Mouse (Mus musculus): ENCODE measurements at regions not wholly inside any gene's neighbourhood (a gene's known extent, or its start where the extent isn't known, plus 50 kb on each side); places are given as distances from the start of the nearest gene placed in this dataset.

- Histone ChIP-seq H3K4me2 (peak overlapping the region; percentile 40; the same call in 1 of the 2 replicates), H3K27me3 (0 out of 2 replicates have a peak, but pooled peaks cover 10% of the 10 kb centered on the region), H3K36me3 (no peaks in the 10 kb centered on the region), H3K4me1 (replicated peaks) (no peaks in the 10 kb centered on the region), H3K27ac (no peak overlapping the region), H3K9me3 (replicated peaks) (no peaks in the 10 kb centered on the region), H3K4me3 (no peak overlapping the region), H3K9ac (no peak overlapping the region)
- no peak for ATAC-seq (replicated peaks; ENCODE audit: insufficient number of reproducible peaks, insufficient read depth, low FRiP score, low read depth)
- WGBS = 38% methylated on average over 10 of the region's 10 CpGs
Measured at GRCm38 (mm10) chr4:131100093-131100795, 156.1 kb downstream of the Matn1 start.

DNA sequence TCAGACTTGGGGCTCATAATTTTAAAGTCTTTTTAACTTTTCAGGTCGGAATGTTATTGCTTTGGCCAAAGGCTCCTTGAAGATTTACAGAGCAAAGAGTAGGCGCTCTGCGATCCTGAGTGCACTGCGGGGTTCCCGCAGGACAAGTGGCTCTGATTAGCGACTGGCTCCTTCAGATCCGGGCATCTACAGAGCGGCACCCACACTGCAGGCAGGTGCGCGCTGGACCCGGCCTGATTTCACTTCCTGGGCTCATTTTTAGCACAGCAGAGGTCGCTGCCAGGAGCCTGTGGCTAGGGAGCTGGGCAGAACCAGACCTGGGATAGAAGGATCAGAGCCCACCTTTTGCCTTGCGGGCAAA, 156.6 kb downstream of the Matn1 start:
- Histone ChIP-seq H3K9ac (no peak overlapping the region), H3K4me2 (peak overlapping the region; percentile 40; the same call in 1 of the 2 replicates), H3K27me3 (0 out of 2 replicates have a peak, but pooled peaks cover 10% of the 10 kb centered on the region), H3K36me3 (no peaks in the 10 kb centered on the region), H3K27ac (no peak overlapping the region), H3K4me1 (replicated peaks) (no peaks in the 10 kb centered on the region), H3K9me3 (replicated peaks) (no peaks in the 10 kb centered on the region), H3K4me3 (no peak overlapping the region)
- WGBS = 17% methylated on average over 13 of the region's 13 CpGs
- ATAC-seq (replicated peaks; ENCODE audit: insufficient number of reproducible peaks, insufficient read depth, low FRiP score, low read depth) = no peak

DNA sequence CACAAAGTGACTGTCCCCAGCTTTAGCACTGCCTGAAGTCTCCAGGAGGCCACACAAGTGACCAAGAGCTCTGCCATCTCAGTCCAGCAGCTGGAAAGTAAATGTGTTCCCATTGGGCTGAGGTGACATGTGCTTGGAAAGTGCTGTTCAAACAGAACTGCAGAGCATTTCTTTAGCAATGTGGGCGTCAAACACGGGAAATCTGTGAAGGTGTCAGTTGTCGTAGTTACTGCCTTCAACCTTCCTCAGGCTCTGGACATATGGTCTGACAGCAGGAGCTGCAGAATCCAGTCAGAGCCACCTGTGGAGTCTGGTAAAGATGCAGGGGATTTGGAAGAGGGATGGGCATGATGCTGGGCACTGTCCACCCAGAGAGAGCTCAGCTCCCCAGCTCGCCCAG, 158.0 kb downstream of the Matn1 start:
- Histone ChIP-seq H3K4me3 (no peak overlapping the region), H3K4me1 (replicated peaks) (no peaks in the 10 kb centered on the region), H3K9me3 (replicated peaks) (no peaks in the 10 kb centered on the region), H3K36me3 (no peaks in the 10 kb centered on the region), H3K27me3 (0 out of 2 replicates have a peak, but pooled peaks cover 14% of the 10 kb centered on the region), H3K27ac (no peak overlapping the region), H3K9ac (no peak overlapping the region), H3K4me2 (no peak overlapping the region)
- ATAC-seq (replicated peaks; ENCODE audit: insufficient number of reproducible peaks, insufficient read depth, low FRiP score, low read depth) = no peak
- 69% methylated on average over 4 of the region's 4 CpGs for WGBS

DNA sequence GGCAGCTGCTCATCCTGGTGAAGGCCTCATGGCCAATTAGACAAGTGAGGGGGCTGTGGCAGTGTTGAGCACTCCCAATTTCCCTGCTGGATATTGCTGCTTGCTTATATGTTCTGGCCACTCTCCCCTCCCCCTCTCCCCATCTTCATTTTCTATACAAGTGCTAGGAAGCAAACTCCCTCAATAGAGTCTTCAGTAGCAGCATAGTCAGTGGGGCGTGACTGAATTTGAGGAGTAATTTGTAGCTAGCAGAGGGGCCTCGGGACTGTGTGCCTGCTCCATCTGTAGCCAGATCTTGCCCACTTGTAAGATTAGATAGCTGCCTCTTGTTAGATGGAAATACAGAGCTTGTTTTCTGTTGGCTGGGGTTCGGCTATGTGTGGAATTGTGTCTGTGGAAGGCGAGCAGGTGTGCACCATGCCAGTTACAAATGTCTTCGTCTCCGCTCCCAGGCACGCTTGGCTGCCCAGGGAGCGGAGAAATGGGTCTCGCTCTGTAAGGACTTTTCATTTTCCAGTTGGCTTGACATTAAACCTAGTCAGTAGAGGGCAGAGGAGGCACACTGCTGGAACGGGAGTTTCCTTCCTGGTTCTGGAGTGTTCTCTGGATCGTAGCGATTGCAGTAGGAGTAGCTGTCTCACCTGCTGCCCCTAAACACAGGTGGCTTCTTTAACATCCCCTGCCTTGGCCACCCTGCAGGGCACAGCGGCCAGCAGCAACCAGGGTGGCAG, 163.1 kb downstream of the Matn1 start:
- H3K27me3 ChIP-seq = peaks cover 18% of the 10 kb centered on the region; the same call in 1 of the 2 replicates
- no peak for ATAC-seq (replicated peaks; ENCODE audit: insufficient number of reproducible peaks, insufficient read depth, low FRiP score, low read depth)
- 64% methylated on average over 13 of the region's 13 CpGs for WGBS
- no peak overlapping the region for H3K9ac ChIP-seq
- H3K27ac ChIP-seq = no peak overlapping the region
- H3K4me1 ChIP-seq (replicated peaks) = no peaks in the 10 kb centered on the region
- H3K9me3 ChIP-seq (replicated peaks) = no peaks in the 10 kb centered on the region
- H3K4me3 ChIP-seq = no peak overlapping the region
- no peak overlapping the region for H3K4me2 ChIP-seq
- no peaks in the 10 kb centered on the region for H3K36me3 ChIP-seq

DNA sequence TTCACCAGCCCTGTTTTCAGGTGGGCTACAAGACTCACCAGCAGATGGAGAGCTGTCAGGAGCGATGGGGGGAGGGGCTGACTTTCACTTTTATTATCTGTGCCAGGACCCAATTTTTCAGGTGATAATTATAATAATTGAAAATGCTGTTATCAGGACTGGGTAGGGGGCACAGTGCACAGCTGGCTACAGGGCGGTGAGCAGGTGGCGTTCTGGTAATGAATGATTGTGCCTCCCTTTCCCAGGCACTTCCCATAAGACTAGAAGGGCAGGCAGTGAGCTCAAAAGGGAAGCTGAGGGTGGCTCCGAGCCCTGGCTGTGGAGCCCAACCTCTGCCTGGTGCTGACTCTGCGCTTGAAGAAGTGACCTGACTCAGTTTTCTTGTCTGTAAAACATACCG, 168.4 kb downstream of the Matn1 start:
- Histone ChIP-seq H3K4me2 (no peak overlapping the region), H3K27me3 (peaks cover 11% of the 10 kb centered on the region; the same call in 1 of the 2 replicates), H3K4me1 (replicated peaks) (no peaks in the 10 kb centered on the region), H3K27ac (no peak overlapping the region), H3K36me3 (no peaks in the 10 kb centered on the region), H3K9me3 (replicated peaks) (no peaks in the 10 kb centered on the region), H3K9ac (no peak overlapping the region), H3K4me3 (no peak overlapping the region)
- whole genome bisulfite sequencing = 67% methylated on average over 6 of the region's 6 CpGs
- ATAC-seq (replicated peaks; ENCODE audit: insufficient number of reproducible peaks, insufficient read depth, low FRiP score, low read depth) = no peak

GRCm38 (mm10) chr4:131113727-131114303, 169.6 kb downstream of the Matn1 start:
- no peaks in the 10 kb centered on the region for H3K9me3 ChIP-seq (replicated peaks)
- peaks cover 5% of the 10 kb centered on the region; the same call in 1 of the 2 replicates for H3K27me3 ChIP-seq
- no peak overlapping the region for H3K4me2 ChIP-seq
- no peak overlapping the region for H3K9ac ChIP-seq
- H3K36me3 ChIP-seq = no peaks in the 10 kb centered on the region
- no peak for ATAC-seq (replicated peaks; ENCODE audit: insufficient number of reproducible peaks, insufficient read depth, low FRiP score, low read depth)
- 51% methylated on average over 10 of the region's 10 CpGs for WGBS
- H3K4me1 ChIP-seq (replicated peaks) = no peaks in the 10 kb centered on the region
- H3K27ac ChIP-seq = no peak overlapping the region
- H3K4me3 ChIP-seq = no peak overlapping the region

DNA sequence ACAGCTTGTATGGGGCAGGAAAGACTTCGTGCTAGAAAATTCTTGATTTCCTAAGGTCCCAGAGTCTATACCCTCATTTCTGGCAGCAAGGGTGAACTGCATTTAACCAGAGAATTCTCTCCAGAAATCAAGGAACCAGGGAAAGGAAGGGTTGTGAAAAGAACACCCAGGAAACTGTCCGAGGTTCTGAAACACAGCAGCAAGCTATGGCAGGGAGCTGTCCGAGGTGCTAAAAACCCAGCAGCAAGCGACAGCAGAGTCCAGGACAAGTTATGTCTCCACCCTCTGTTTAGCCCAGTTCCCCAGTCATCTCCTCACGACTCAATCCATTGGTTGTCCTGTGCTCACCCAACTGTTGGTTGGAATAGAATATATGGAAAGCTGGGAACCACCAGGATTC, 171.1 kb downstream of the Matn1 start:
- no peaks in the 10 kb centered on the region for H3K9me3 ChIP-seq (replicated peaks)
- H3K4me2 ChIP-seq = no peak overlapping the region
- 8% methylated on average over 5 of the region's 5 CpGs for WGBS
- peaks cover 5% of the 10 kb centered on the region; the same call in 1 of the 2 replicates for H3K27me3 ChIP-seq
- no peak overlapping the region for H3K9ac ChIP-seq
- H3K27ac ChIP-seq = no peak overlapping the region
- H3K4me1 ChIP-seq (replicated peaks) = no peaks in the 10 kb centered on the region
- no peak overlapping the region for H3K4me3 ChIP-seq
- no peaks in the 10 kb centered on the region for H3K36me3 ChIP-seq
- ATAC-seq (replicated peaks; ENCODE audit: insufficient number of reproducible peaks, insufficient read depth, low FRiP score, low read depth) = no peak

DNA sequence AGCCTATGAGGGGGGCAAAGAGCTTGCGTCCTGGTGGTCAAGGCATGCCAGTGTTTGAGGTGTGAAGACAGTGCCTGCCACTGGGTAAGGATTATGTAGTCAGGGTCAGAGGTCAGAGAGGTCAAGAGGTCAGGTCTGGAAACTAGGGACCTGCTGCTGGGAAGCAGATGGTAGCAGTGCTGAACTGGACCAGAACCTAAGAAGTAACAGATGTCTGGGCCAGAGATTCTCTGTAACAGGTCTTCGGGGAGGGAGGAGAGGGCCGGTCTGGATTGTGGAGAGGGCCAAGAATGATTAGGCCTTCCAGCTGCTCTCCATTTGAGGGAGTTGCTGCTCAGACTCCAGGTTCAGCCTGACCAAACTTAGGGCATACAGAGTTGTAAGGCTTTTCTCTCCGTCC, 174.4 kb downstream of the Matn1 start:
- H3K4me3 ChIP-seq = no peak overlapping the region
- no peak overlapping the region for H3K4me2 ChIP-seq
- no peaks in the 10 kb centered on the region for H3K9me3 ChIP-seq (replicated peaks)
- H3K36me3 ChIP-seq = no peaks in the 10 kb centered on the region
- 72% methylated on average over 4 of the region's 4 CpGs for WGBS
- no peak overlapping the region for H3K27ac ChIP-seq
- no peak for ATAC-seq (replicated peaks; ENCODE audit: insufficient number of reproducible peaks, insufficient read depth, low FRiP score, low read depth)
- no peaks in the 10 kb centered on the region for H3K4me1 ChIP-seq (replicated peaks)
- H3K9ac ChIP-seq = no peak overlapping the region
- H3K27me3 ChIP-seq = no peaks in the 10 kb centered on the region

DNA sequence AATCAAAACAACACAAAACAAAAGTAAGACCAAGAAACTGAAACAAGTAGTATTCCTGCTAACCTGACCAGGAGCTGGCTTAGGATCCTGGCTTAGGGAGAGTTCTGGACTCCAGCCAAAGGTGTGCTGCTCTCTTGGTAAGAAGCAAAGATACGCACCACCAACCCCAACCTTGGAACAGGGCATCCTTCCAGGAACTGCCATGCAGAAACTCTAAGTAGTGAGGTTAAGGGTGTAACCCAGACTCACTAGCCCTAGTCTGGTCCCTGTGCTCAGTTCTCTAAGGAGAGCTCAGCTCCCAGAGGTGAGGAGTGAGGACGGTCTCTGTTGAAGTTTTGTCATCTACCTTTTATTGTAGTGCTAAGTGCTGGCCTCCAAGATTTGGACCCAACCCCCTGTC, 175.4 kb downstream of the Matn1 start:
- ATAC-seq (replicated peaks; ENCODE audit: insufficient number of reproducible peaks, insufficient read depth, low FRiP score, low read depth) = no peak
- 80% methylated on average over 2 of the region's 2 CpGs for WGBS

DNA sequence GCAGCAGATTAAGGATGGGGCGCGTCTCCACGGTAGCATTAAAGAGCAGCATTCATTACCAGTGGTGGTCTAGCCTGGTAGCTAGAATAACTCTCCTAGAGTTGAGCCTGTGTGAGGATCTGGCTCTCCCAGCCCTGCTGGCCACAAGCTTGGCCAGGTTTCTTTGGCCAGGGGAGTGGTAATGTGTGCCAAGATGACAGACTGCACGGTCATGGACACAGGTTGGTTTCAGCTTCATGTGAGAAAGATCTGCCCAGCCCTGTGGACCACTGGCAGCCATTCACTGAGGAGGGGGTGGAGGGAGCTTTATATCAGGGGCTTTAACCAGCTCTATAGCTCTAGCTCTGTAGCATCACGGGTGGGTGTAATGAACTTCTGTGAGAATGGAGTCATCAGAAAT, 176.5 kb downstream of the Matn1 start:
- H3K4me3 ChIP-seq = no peak overlapping the region
- no peak overlapping the region for H3K27ac ChIP-seq
- no peaks in the 10 kb centered on the region for H3K36me3 ChIP-seq
- H3K9ac ChIP-seq = no peak overlapping the region
- H3K27me3 ChIP-seq = 0 out of 2 replicates have a peak, but pooled peaks cover 3% of the 10 kb centered on the region
- no peak for ATAC-seq (replicated peaks; ENCODE audit: insufficient number of reproducible peaks, insufficient read depth, low FRiP score, low read depth)
- H3K4me2 ChIP-seq = no peak overlapping the region
- no peaks in the 10 kb centered on the region for H3K4me1 ChIP-seq (replicated peaks)
- WGBS = 84% methylated on average over 5 of the region's 5 CpGs
- no peaks in the 10 kb centered on the region for H3K9me3 ChIP-seq (replicated peaks)

More for the DNA sequence above, 175.4 kb downstream of the Matn1 start:
- Histone ChIP-seq H3K27me3 (0 out of 2 replicates have a peak, but pooled peaks cover 3% of the 10 kb centered on the region), H3K4me2 (no peak overlapping the region), H3K36me3 (no peaks in the 10 kb centered on the region), H3K9me3 (replicated peaks) (no peaks in the 10 kb centered on the region), H3K27ac (no peak overlapping the region), H3K4me1 (replicated peaks) (no peaks in the 10 kb centered on the region), H3K4me3 (no peak overlapping the region), H3K9ac (no peak overlapping the region)

DNA sequence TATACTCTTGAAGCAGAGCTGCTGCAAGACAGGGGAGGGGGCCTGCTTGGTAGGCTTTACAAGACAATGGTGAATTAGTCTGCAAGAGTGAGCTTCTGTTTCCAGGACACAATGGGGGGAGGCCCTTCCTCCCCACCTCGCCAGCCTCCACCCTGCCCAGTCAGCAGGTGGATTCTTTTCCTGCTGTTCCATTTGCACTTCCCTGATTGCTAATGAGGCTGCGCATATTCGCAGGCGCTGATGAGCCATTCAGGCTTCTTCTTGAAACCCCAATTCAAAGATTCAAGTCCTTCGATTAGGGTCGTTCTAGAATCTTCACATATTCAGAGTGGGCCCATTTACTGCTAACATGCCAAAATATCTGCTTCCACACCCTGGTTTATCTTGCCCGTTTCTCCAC, 181.8 kb downstream of the Matn1 start:
- Histone ChIP-seq H3K9me3 (replicated peaks) (no peaks in the 10 kb centered on the region), H3K4me1 (replicated peaks) (no peaks in the 10 kb centered on the region), H3K4me3 (no peak overlapping the region), H3K9ac (no peak overlapping the region), H3K27me3 (0 out of 2 replicates have a peak, but pooled peaks cover 4% of the 10 kb centered on the region), H3K36me3 (no peaks in the 10 kb centered on the region), H3K4me2 (no peak overlapping the region), H3K27ac (no peak overlapping the region)
- no peak for ATAC-seq (replicated peaks; ENCODE audit: insufficient number of reproducible peaks, insufficient read depth, low FRiP score, low read depth)
- WGBS = 48% methylated on average over 7 of the region's 7 CpGs

All from heart, embryonic 15.5 days (tissue).